Mouse (Mus musculus) forebrain, embryonic 14.5 days (tissue): ENCODE measurements around the gene AI182371. TPM values are rescaled to one million over a fixed set of nuclear protein-coding genes. Genes with fewer than 3 reads are reported as not detected.
A peak's percentile ranks its signal among the peaks of the same experiment; 100 is the strongest.

Experiments used
- ATAC-seq: fragments of 200-750 bp; cut with Nextera tagmentation; 2 replicates; pipeline ENCODE4 v1.8.0; 2017; ENCODE audit warnings: mild to moderate bottlenecking, moderate library complexity
- DNase-seq: peaks from one replicate; pipeline ENCODE4 v3.0.0-alpha.2; 2015; ENCODE audit warnings: low spot score
- H3K27ac ChIP-seq: fragments of 300-500 bp; sonication (generic); 2 replicates; pipeline ENCODE4 v1.5.1; 2014; ENCODE audit warnings: low read depth, mild to moderate bottlenecking, control low read depth, low read length, moderate library complexity
- H3K27me3 ChIP-seq: fragments of 300-500 bp; sonication (generic); replicated peaks from 2 replicates; pipeline ENCODE4 v1.6.1; 2014; ENCODE audit warnings: low read length, control low read depth, mixed read lengths; ENCODE audit not compliant: control insufficient read depth, insufficient read depth
- H3K36me3 ChIP-seq: fragments of 300-500 bp; sonication (generic); 2 replicates; pipeline ENCODE4 v1.6.1; 2014; ENCODE audit warnings: low read length, control low read depth; ENCODE audit not compliant: control insufficient read depth, insufficient read depth
- H3K4me1 ChIP-seq: fragments of 300-500 bp; sonication (generic); 2 replicates; pipeline ENCODE4 v1.6.1; 2014; ENCODE audit warnings: antibody characterized with exemption, low read length, control low read depth; ENCODE audit not compliant: control insufficient read depth, insufficient read depth
- H3K4me2 ChIP-seq: fragments of 300-500 bp; sonication (generic); 2 replicates; pipeline ENCODE4 v1.6.1; 2014; ENCODE audit warnings: mild to moderate bottlenecking, control low read depth, low read length
- H3K4me3 ChIP-seq: fragments of 300-500 bp; sonication (generic); 2 replicates; pipeline ENCODE4 v1.5.1; 2014; ENCODE audit warnings: low read depth, low read length, control low read depth
- H3K9ac ChIP-seq: fragments of 300-500 bp; sonication (generic); 2 replicates; pipeline ENCODE4 v1.6.1; 2014; ENCODE audit warnings: mild to moderate bottlenecking, low read length, control low read depth, moderate library complexity
- H3K9me3 ChIP-seq: fragments of 300-500 bp; sonication (generic); replicated peaks from 2 replicates; pipeline ENCODE4 v1.6.1; 2016; ENCODE audit warnings: low read length, control low read depth, mixed read lengths; ENCODE audit not compliant: control insufficient read depth
- WGBS: fragments of 180-500 bp; shearing (Covaris S2); extraction: QIAGEN DNeasy Blood & Tissue Kit; methylation state at CpG from one replicate; pipeline ENCODE4 v1.1.7; 2014; 5-methylcytosine and 5-hydroxymethylcytosine counted together
- polyA plus RNA-seq: library from polyadenylated mRNA; unstranded; fragments of >200 nt; fragmentation: Nextera tagmentation; extraction: Ambion mirVana; gene quantifications from 2 replicates; pipeline ENCODE4 v1.2.1, GENCODE M21; 2014

The AI182371 gene
- polyA plus RNA-seq, 1 experiment from 2014 or later = 0.27 TPM

DNA sequence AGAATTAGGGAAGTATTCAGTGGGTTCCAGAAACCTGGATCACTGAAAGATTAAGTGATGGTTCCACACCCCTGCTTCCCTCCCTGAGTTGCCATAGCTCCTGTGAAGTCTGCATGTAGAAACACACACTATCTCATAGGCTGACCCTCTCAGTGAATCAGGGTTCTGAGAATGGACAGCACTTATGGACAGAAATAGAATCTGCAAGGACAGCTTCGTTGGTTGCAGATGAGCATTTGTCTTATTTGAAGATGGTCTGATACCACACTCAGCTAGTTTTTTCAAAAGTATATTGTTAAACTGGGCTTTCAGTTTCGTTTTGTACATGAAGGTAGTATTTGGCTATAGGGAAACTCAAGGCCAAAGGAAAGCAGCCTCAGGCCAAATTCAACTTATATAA lies 9.2 kb upstream of the AI182371 start:
- WGBS = 87% methylated on average over 2 of the region's 2 CpGs
- H3K9ac ChIP-seq = no peak overlapping the region
- H3K4me2 ChIP-seq = peak overlapping the region; percentile 64

DNA sequence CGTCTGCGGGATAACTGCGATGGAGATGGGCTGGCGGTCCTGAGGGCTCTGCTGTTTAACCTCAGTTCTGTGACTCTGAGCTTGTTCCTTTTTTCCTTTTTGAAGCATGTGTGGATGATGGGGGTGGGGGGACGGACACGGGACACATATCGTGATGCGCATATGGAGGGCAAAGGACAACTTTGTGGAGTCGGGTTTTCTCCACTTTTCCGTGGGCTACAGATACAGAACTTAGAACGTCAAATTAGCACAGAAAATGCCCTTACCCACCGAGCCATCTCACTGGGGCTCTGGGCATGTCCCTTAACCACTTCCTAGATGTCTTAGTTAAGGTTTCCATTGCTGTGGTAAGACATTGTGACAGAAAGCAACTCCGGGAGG lies 8.6 kb upstream of the AI182371 start:
- Histone ChIP-seq H3K4me1 (peaks cover 5% of the 10 kb centered on the region; the same call in 1 of the 2 replicates), H3K4me3 (peak overlapping the region; percentile 79), H3K27ac (peak overlapping the region; percentile 78), H3K36me3 (peaks cover 5% of the 10 kb centered on the region; the same call in 1 of the 2 replicates), H3K9me3 (no peaks in the 10 kb centered on the region), H3K9ac (peak overlapping the region; percentile 83), H3K27me3 (no peaks in the 10 kb centered on the region), H3K4me2 (peak overlapping the region; percentile 64)
- no peak for ATAC-seq
- no peak for DNase-seq
- 1% methylated on average over 13 of the region's 13 CpGs for WGBS

More for the DNA sequence above, 9.2 kb upstream of the AI182371 start:
- peaks cover 10% of the 10 kb centered on the region for H3K36me3 ChIP-seq
- H3K9me3 ChIP-seq = no peaks in the 10 kb centered on the region
- no peak overlapping the region for H3K27ac ChIP-seq
- peaks cover 5% of the 10 kb centered on the region; the same call in 1 of the 2 replicates for H3K4me1 ChIP-seq
- DNase-seq (no peak), ATAC-seq (no peak)
- no peaks in the 10 kb centered on the region for H3K27me3 ChIP-seq
- H3K4me3 ChIP-seq = no peak overlapping the region

DNA sequence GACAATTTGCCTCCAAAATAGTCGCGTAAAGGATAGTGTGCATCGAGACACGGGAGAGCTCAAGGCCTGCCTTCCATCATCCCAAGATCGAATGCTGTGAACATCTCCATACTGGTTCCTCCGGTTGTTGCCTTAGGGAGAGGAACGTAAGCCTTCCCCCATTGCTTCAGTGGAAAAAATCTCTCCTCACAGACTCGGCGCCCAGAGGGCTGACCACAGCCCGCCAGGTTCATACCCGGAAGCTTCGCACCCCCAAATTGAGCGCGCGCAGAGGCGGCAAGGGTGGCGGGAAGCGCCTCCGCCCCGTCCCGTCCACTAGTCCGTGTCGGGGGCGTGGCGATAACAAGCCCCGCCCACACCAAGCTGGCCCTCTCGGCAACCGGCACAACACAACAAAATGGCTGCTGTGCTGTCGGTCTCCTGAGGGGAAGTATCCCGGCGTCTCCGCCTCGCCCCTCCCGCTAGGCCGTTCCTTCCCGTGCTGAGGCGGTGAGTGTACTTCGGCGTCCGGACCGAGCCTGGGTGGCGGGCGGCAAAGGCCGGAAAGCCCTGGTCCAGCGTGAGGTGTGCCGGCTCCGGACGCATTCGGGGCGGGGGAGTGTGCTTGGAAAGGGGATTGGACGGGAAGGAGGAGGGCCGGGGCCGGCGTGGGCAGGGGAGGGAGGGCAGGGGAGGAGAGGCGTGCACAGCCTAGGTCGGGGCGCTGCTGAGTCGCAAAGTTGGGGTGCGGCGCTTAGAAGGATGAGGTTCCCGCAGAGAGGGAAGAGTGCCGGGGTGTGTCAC lies 8.0 kb upstream of the AI182371 start, which contains the start of gene Cntrl:
Gene Cntrl, plus strand, starts transcription at position 352 of the 783 bp plus-strand sequence.
- Histone ChIP-seq H3K9me3 (no peaks in the 10 kb centered on the region), H3K9ac (peak within 1 kb of the TSS; percentile 83), H3K36me3 (no peaks in the 10 kb centered on the region), H3K4me2 (peak within 1 kb of the TSS; percentile 64), H3K27me3 (no peaks in the 10 kb centered on the region), H3K27ac (peak within 1 kb of the TSS; percentile 78), H3K4me3 (peak within 1 kb of the TSS; percentile 79), H3K4me1 (peaks cover 5% of the 10 kb centered on the region; the same call in 1 of the 2 replicates)
- 2% methylated on average over 61 of the region's 62 CpGs for WGBS
- ATAC-seq = peak; percentile 98
- DNase-seq = peak; percentile 95

DNA sequence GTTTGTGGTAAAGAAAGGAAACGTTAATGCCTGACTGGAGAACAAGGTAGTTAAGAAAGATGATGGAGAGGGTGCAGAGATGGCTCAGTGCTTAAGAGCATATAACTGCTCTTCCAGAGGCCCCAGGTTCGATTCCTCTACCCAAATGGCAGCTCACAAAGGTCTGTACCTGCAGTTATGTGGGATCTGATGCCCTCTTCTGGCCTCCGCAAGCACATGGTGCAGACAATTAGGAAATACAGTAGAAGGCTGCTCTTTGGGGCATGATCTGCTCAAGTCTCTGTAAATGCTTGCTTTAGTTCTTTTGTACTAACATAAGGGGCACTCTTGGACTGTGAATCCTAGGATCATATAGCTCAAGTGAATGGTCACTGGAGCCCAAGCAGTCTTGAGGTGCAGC lies 7.4 kb upstream of the AI182371 start:
- peak overlapping the region; percentile 78 for H3K27ac ChIP-seq
- 39% methylated on average over 3 of the region's 3 CpGs for WGBS
- ATAC-seq (peak; percentile 56), DNase-seq (peak; percentile 79)
- peak overlapping the region; percentile 83 for H3K9ac ChIP-seq
- peak overlapping the region; percentile 79 for H3K4me3 ChIP-seq
- peak overlapping the region; percentile 64 for H3K4me2 ChIP-seq
- H3K9me3 ChIP-seq = no peaks in the 10 kb centered on the region
- no peaks in the 10 kb centered on the region for H3K27me3 ChIP-seq
- no peaks in the 10 kb centered on the region for H3K36me3 ChIP-seq
- peaks cover 5% of the 10 kb centered on the region; the same call in 1 of the 2 replicates for H3K4me1 ChIP-seq

DNA sequence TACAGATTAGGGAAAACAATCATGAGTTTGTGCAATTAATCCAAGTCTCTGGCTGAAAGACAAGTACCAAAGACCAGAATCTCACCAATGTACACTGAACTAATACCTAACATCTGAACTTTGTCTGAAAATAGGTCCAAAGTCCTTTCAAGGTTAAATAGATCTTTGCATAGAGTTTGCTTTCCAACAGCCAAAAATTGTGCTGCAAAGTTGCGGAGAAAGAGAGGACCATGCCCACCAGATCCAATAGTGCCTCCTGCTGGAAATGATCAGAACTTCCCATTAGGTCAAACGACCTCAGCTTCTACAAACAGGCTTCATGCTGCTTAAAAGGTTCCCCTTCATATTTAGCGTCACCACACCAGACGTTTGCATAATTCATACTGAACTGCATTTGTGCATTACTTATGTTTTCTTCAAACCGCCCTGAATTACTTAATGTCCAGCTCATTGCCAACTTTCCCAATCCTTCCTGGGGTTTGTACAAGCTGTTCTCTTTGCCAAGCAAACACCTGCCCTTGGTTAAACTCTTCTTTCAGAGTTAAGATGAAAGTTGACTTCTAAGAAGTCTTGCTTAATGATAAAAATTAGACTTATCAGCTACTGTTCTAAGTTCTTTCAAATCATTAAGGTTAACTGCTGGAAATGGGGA lies 6.8 kb upstream of the AI182371 start:
- peaks cover 5% of the 10 kb centered on the region; the same call in 1 of the 2 replicates for H3K4me1 ChIP-seq
- 49% methylated on average over 5 of the region's 5 CpGs for WGBS
- H3K27me3 ChIP-seq = no peaks in the 10 kb centered on the region
- H3K4me2 ChIP-seq = no peak overlapping the region
- no peak overlapping the region for H3K27ac ChIP-seq
- no peak overlapping the region for H3K9ac ChIP-seq
- H3K9me3 ChIP-seq = no peaks in the 10 kb centered on the region
- H3K36me3 ChIP-seq = no peaks in the 10 kb centered on the region
- DNase-seq (peak; percentile 45), ATAC-seq (no peak)
- no peak overlapping the region for H3K4me3 ChIP-seq

DNA sequence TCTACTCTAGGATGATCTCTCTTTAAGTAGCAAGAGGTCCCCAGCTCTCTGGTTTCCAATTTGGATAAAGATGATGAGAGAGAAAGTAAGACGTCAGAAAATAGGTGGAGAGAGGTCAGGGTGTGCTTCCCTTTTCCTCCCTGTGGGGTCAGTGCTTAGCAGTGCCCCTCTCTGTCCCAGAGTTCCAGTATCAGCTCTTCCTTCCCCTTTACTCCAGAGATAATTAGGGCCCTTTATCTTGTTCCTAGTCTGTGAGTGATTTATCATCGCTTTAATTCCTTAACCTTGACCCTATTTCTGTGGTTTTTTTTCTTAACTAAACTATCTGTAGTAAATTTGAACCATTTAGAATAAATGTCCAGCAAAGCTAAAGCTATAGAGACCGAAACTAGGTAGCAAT lies 3.5 kb upstream of the AI182371 start:
- ATAC-seq = no peak
- no peak overlapping the region for H3K4me3 ChIP-seq

DNA sequence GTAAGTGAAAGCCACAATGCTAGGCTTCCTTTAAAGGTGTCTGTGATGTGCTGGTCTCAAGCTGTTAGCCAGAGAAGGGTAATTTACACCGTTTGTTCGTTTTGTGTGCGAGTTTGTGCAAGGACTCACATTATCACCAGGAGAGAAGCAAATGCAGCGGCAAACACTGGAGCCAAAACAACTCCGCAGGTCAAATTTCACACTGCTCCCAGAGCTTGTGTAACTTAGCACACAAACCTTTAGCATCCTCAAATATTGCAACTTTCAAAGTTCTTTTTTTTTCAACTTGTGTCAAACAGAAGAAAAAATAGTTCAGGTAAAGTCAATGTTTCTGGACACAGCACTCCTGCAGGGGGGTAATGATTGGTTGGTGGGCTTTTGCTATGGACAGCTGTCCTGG lies 2.2 kb upstream of the AI182371 start:
- ATAC-seq = no peak
- WGBS = 80% methylated on average over 5 of the region's 5 CpGs

More for the DNA sequence above, 3.5 kb upstream of the AI182371 start:
- H3K9me3 ChIP-seq = no peaks in the 10 kb centered on the region
- no peak overlapping the region for H3K4me2 ChIP-seq
- H3K9ac ChIP-seq = no peak overlapping the region
- H3K27ac ChIP-seq = no peak overlapping the region
- no peak for DNase-seq
- 68% methylated on average over 3 of the region's 3 CpGs for WGBS
- no peaks in the 10 kb centered on the region for H3K36me3 ChIP-seq
- no peaks in the 10 kb centered on the region for H3K4me1 ChIP-seq
- no peaks in the 10 kb centered on the region for H3K27me3 ChIP-seq

DNA sequence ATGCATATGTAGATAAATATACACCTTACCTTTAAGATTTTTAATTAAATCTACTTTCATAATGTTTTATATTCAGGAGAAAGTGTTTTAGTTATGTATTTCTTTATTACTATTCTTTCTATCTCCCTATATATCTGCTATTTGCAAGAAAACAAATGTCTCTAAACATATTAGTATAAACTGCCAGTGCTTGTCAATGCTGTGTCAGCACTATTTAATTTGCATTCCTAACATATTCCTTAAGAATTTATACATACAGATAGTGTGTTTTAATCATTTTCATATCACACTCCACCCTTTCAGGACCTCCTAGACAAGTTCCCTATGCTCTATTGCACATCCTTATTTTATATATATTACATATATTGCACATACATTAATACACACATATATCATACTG lies 1.4 kb upstream of the AI182371 start:
- no peaks in the 10 kb centered on the region for H3K27me3 ChIP-seq
- no peak overlapping the region for H3K4me3 ChIP-seq
- H3K4me1 ChIP-seq = no peaks in the 10 kb centered on the region
- no peak overlapping the region for H3K9ac ChIP-seq
- H3K4me2 ChIP-seq = no peak overlapping the region
- H3K9me3 ChIP-seq = no peaks in the 10 kb centered on the region
- ATAC-seq = no peak
- H3K27ac ChIP-seq = no peak overlapping the region
- no peaks in the 10 kb centered on the region for H3K36me3 ChIP-seq
- DNase-seq = no peak

More for the DNA sequence above, 2.2 kb upstream of the AI182371 start:
- Histone ChIP-seq H3K9ac (no peak overlapping the region), H3K4me3 (no peak overlapping the region), H3K27ac (no peak overlapping the region), H3K9me3 (no peaks in the 10 kb centered on the region), H3K27me3 (no peaks in the 10 kb centered on the region), H3K4me2 (no peak overlapping the region), H3K36me3 (no peaks in the 10 kb centered on the region), H3K4me1 (no peaks in the 10 kb centered on the region)
- no peak for DNase-seq

DNA sequence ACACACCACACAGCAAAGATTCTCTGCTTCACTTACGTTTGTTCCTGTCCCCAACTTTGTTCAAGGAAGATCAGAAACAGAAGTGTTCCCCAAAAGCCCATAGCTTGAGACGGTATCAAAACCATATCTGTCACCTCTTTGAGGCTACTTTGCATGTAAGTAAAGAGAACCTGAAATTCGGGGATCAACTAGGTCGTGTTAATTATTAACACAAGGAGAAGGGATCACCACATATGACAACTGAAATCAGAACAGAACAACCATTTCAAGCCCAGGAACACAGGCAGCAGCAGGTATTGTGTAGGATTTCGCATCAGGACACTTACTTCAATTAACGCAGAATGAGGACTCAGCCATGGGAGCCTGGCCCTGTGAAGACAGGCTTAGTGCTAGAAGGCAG lies 814 bp downstream of the AI182371 start:
- no peaks in the 10 kb centered on the region for H3K27me3 ChIP-seq
- H3K9me3 ChIP-seq = no peaks in the 10 kb centered on the region
- ATAC-seq = no peak
- no peaks in the 10 kb centered on the region for H3K4me1 ChIP-seq
- no peak for DNase-seq
- H3K9ac ChIP-seq = no peak overlapping the region
- no peaks in the 10 kb centered on the region for H3K36me3 ChIP-seq
- no peak overlapping the region for H3K4me3 ChIP-seq
- WGBS = 84% methylated on average over 6 of the region's 6 CpGs
- H3K27ac ChIP-seq = no peak overlapping the region
- no peak overlapping the region for H3K4me2 ChIP-seq
